Mouse (Mus musculus): ENCODE data around the gene Usp19. TPM values are rescaled to one million over a fixed set of nuclear protein-coding genes. Genes with fewer than 3 reads are reported as not detected.

Gene Usp19
- 100 to 1,000 TPM; 166 to 495 (median 318) TPM for total RNA-seq (2018; cell fraction: chromatin; rRNA removed)
- 10 to 100 TPM; 43.6 to 81.6 (median 58.9) TPM for total RNA-seq (2018; cell fraction: cytosol; rRNA removed)
- total RNA-seq (2018; cell fraction: nucleus; rRNA removed): 100 to 1,000 TPM; 113 to 227 (median 153) TPM
- 33.8 to 68.8 TPM (median 46.3 TPM) in 3 replicates for polyA plus RNA-seq (2018)

DNA sequence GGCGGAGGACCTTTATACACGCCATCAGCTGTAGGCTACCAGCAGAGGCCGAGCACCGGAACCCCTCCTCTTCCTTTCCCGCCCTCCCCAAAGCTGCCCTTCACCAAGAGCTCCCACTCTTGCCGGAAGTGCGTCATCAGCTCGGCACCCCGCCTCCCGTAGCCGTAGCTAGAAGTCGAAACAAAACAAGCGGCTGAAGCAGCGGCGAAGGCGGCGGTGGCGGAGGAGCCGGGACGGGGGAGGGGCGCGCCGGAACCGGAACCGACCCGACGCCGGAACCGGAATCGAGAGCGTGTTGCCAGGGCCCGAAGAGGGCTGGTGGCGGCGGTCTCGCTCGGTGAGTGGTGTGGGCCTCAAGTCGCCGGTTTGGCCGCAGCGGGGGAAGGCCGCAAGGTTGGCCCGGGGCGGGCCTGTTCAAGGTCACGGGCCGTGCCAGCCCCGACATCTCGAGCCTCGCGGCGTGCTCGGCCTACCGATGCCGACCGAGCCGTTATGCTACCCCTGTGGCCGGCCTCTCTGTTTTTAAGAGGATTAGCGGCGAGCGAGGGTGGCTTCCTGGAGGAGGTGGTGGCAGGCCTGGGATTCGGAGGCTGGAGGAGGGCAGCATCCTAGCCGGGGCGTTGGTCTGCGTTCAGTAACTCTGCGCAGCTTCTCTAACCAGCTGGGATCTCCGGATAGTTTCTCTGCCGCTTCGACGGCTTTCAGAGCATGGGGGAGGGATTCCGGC is at the start of gene Usp19:
TSS of gene Usp19 (plus strand) at position 44 of the 727 bp plus-strand sequence.
- peak within 1 kb of the TSS; percentile 75 for H3K27ac ChIP-seq
- peaks cover 27% of the 10 kb centered on the region for H3K36me3 ChIP-seq (ENCODE audit: inconsistent target)
- WGBS (ENCODE audit: missing documents): under 1% methylated on average over 69 of the region's 69 CpGs
- peak within 1 kb of the TSS; percentile 95 for H3K4me3 ChIP-seq (ENCODE audit: inconsistent target)
- H3K79me2 ChIP-seq (ENCODE audit: inconsistent target): peaks cover 32% of the 10 kb centered on the region

DNA sequence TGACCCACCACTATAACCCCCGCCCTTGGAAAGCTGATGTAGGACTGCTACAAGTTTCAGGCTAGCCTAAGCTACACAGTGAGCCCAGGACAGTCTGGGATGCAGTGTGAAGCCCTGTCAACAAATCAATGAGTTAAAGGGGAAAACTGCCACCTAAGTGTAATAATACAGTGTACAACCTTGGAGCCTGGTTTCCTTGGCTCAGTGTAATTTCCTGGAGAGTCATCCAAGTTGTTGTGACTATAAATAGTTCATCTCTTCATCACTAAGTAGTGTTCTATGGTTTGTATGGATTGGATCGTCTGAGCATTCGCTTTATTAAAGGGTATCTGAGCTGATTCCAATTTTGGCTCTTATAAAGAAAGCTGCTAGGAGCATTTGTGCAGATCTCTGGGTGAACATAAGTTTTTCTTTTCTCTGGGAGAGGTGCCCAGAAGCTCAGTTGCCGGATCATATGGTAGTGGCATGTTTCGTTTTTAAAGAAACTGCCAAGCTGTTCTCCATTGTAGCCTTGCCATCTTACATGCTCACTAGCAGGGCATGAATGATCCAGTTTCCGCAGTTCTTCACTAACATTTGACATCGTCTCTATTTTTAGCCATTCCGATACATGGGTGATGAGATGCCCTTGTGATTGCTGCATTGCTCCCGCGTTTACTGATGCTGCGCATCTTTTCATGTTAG is 49.0 kb upstream of the Usp19 start:
- WGBS (ENCODE audit: missing documents): 94% methylated on average over 11 of the region's 11 CpGs
- H3K36me3 ChIP-seq (ENCODE audit: inconsistent target): no peaks in the 10 kb centered on the region
- H3K4me3 ChIP-seq (ENCODE audit: inconsistent target): no peak overlapping the region
- H3K79me2 ChIP-seq (ENCODE audit: inconsistent target): no peaks in the 10 kb centered on the region
- no peak overlapping the region for H3K27ac ChIP-seq

DNA sequence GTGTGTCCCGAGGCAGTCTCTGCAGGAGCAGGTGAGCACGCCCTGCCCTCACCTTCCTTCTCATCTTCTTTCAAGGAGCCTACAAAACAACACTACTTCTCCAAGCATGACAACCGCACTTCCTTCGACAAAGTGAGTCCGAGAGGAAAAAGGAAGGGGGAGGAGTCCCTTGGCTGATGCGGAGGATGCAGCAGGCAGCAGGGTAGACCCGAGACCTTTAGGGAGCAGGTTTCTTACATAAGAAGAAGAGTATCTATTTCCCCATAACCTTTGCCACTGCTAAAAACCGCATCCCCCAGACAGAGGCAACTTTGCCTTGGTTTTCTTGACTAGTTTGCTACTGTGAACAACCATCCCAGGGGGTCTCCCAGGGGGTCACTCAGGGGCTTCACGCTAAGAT is 45.3 kb upstream of the Usp19 start:
- 27% methylated on average over 9 of the region's 9 CpGs for WGBS (ENCODE audit: missing documents)
- H3K4me3 ChIP-seq (ENCODE audit: inconsistent target): no peak overlapping the region
- no peak overlapping the region for H3K27ac ChIP-seq
- no peaks in the 10 kb centered on the region for H3K79me2 ChIP-seq (ENCODE audit: inconsistent target)
- H3K36me3 ChIP-seq (ENCODE audit: inconsistent target): no peaks in the 10 kb centered on the region

DNA sequence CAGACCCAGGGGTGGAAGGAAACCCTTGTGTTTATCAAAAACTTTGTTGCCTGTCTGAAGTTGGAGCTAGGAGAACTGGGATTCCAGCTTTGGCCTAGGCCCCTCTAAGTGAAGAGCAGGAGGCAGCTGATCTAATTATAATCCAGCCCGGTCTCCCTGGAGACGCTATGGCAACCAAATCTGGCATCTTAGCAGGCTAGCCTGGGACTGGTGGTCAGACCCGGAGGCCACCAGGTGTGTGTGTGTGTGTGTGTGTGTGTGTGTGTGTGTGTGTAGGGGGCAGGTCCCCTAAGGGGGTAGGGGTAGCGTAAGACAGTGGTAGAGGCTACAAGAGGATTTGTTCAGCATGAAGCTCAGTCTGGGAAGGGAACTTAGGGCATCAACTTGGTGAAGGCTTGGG is 40.5 kb upstream of the Usp19 start:
- H3K36me3 ChIP-seq (ENCODE audit: inconsistent target): no peaks in the 10 kb centered on the region
- 76% methylated on average over 4 of the region's 4 CpGs for WGBS (ENCODE audit: missing documents)
- no peak overlapping the region for H3K27ac ChIP-seq
- H3K79me2 ChIP-seq (ENCODE audit: inconsistent target): no peaks in the 10 kb centered on the region
- H3K4me3 ChIP-seq (ENCODE audit: inconsistent target): no peak overlapping the region

DNA sequence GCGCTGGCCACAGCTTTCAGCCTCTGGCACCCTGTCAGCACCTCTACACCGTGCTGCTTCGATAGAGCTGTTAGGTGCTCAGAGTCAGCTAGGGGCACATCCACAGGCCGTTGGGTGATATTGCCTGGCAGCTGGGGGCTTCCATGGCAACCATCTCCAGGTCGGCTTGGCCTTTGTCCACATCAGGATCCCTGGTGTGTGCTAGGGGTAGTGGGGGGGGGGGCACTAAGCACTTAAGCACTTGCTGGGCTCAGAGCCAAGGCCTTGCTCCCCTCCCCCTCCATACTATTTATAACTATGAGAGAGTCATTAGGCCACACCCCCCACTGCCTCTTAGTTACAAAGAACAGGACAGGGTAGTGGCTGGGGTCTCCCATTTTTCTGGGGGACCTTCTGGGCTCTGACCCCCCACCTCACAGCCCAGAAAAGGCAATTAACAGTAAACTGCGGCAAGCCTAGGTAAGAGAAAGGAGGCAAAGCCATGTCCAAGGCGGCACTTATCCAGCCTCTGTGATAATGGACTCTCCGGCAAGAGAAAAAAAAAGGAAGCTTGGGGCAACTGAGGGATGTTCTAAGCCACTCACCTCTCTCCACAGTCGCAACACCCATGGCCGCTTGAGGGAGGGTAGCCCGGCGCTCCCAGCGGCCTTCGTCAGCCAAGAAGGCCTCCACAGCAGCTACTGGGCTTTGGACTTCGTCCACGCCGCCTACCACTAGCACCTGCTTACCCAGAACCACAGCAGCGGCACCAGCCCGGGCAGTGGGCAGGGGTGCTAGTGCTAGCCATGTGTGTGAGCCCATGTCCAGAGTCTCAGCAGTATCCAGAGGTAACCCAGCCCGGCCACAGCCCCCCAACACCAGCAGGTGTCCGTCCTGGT is 39.9 kb upstream of the Usp19 start:
- Histone ChIP-seq H3K4me3 (ENCODE audit: inconsistent target) (no peak overlapping the region), H3K79me2 (ENCODE audit: inconsistent target) (no peaks in the 10 kb centered on the region), H3K27ac (no peak overlapping the region), H3K36me3 (ENCODE audit: inconsistent target) (no peaks in the 10 kb centered on the region)
- 66% methylated on average over 21 of the region's 21 CpGs for WGBS (ENCODE audit: missing documents)

DNA sequence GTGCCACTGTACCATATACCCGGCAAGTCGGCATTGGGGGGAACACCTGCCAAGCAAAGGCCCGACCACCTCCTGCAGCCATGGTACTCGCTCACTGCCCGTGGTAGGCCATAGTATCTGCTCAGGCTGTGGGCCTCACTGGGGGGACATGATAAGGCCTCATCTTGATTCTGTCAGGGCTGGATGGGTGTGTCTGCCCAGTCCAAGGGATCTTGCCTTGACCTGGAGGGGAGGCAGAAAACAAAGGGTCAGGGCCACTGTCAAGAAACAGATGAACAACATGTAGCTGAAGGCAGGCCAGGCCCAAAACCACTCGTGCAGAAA is 39.3 kb upstream of the Usp19 start:
- Histone ChIP-seq H3K4me3 (ENCODE audit: inconsistent target) (no peak overlapping the region), H3K36me3 (ENCODE audit: inconsistent target) (no peaks in the 10 kb centered on the region), H3K79me2 (ENCODE audit: inconsistent target) (no peaks in the 10 kb centered on the region), H3K27ac (no peak overlapping the region)
- 96% methylated on average over 6 of the region's 6 CpGs for WGBS (ENCODE audit: missing documents)

DNA sequence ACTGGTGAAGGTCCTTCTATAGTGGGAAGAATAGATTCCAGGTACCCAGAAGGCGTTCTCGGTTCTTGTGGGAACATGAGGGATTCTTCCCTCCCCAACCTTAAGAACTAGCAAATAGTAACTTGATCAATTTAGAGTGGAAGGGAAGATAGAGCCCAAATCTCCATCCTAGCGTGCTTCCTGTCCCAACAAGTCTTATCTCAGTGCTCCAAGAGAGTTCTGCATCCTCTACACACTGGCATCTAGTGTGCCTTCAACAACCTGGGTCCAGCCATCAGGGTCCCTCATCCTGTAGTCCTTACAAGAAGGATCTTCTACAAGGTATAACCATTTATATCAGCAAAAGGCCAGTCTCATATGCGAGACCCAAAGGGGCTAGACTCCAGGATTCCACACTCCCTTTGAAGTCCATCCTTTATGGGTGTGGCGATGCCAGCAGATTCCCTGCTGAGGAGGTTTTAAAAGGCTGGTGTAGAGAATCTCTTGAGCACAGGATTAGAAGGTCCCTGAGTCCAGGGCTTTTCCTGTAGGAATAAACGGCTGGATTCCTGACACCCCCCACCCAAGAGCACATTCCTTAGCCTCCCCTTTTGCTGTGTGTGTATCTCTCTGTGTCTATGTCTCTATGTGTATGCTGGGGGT is 38.8 kb upstream of the Usp19 start:
- no peaks in the 10 kb centered on the region for H3K79me2 ChIP-seq (ENCODE audit: inconsistent target)
- H3K36me3 ChIP-seq (ENCODE audit: inconsistent target): no peaks in the 10 kb centered on the region
- H3K27ac ChIP-seq: no peak overlapping the region
- 93% methylated on average over 5 of the region's 6 CpGs for WGBS (ENCODE audit: missing documents)
- H3K4me3 ChIP-seq (ENCODE audit: inconsistent target): no peak overlapping the region

DNA sequence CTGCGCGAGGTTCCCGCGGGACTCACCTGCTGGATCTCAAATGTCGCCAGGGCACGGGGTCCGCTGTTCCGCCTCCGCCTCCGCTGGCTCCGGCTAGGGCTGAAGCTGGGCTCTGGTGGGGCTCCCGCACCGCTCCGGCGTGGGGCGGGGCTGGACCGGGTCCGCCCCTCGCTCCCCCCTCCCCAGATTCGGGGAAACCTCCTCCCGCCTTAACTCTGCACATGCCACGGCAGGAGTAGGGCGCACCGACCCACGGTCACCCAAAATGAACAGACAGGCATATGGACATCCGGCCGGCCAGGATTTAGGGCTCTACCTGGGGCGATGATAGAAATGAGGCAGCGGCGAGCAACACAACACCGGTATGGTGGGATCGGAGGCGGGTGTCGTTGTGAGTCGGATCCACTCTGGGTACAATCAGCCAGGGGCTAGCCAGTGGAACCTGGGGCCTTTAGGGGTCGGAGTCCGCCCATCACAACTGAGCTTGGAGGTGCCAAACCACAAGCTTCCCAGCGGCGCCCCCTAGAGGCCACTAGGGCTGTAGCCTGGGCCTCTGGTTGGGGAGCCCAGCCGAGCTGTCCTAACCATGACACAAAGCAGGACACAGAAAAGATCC is 38.0 kb upstream of the Usp19 start:
- Histone ChIP-seq H3K4me3 (ENCODE audit: inconsistent target) (peak overlapping the region; percentile 23; the same call in 1 of the 2 replicates), H3K79me2 (ENCODE audit: inconsistent target) (no peaks in the 10 kb centered on the region), H3K36me3 (ENCODE audit: inconsistent target) (no peaks in the 10 kb centered on the region), H3K27ac (no peak overlapping the region)
- 3% methylated on average over 40 of the region's 40 CpGs for WGBS (ENCODE audit: missing documents)

DNA sequence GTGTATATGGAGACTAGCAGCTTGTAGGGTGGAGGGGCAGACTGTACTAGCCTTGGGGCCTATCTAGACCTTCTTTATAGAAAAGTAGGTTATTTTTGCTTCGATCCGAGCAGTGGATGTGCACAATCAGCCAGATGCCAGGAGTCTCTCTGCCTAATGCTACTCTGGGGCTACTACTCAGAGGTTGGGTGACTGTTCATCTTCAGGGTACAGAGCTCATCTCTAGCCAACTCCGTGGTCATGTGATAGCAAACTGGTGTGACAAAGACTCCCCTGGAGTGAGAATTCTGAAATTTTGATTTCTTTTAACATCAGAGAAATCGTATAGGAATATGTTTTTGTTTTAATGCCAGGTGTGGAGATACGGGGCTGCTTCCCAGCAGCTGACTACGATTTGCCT is 37.5 kb upstream of the Usp19 start:
- WGBS (ENCODE audit: missing documents): 64% methylated on average over 6 of the region's 6 CpGs
- no peak overlapping the region; the same call in 1 of the 2 replicates for H3K4me3 ChIP-seq (ENCODE audit: inconsistent target)
- no peaks in the 10 kb centered on the region for H3K36me3 ChIP-seq (ENCODE audit: inconsistent target)
- H3K27ac ChIP-seq: no peak overlapping the region
- H3K79me2 ChIP-seq (ENCODE audit: inconsistent target): no peaks in the 10 kb centered on the region

DNA sequence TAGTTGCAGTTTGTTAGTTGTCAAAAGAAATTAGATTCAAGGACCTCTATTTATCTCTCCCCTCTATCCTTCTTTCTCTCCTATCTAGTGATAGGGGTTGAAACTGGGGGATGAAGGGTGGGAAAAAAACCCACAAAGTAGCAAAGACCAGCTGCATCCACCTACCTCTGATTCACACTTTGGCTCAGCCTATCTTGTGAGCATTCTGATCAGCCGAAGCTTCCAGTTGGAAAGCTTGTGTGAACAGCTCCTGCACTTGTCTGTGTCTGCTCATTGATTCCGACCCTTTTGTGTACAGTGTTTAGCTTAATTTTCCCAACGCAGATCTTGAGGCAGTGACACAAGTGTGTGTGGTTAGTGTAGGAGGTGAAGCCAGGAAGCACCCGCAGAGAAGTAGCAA is 36.9 kb upstream of the Usp19 start:
- WGBS (ENCODE audit: missing documents): 45% methylated on average over 4 of the region's 4 CpGs
- no peaks in the 10 kb centered on the region for H3K79me2 ChIP-seq (ENCODE audit: inconsistent target)
- no peak overlapping the region for H3K27ac ChIP-seq
- H3K4me3 ChIP-seq (ENCODE audit: inconsistent target): no peak overlapping the region
- H3K36me3 ChIP-seq (ENCODE audit: inconsistent target): no peaks in the 10 kb centered on the region

DNA sequence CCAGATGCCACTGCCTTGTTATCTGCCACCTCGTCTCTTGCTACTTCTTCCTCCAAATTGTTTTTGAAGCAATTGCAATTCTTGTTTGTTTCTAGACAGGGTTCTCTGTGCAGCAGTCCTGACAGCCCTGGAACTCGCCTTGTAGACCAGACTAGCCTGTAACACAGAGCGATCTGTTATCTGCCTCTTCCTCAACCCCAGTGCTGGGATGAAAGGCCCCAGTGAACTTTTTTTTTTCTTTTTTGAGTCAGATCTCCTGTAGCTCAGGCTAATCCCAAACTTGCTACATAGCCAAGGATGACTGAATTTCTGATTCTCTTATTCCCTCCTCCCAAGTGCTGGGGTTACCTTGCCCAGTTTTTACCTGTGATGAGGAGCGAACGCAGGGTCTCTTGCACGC is 36.0 kb upstream of the Usp19 start:
- no peak overlapping the region for H3K27ac ChIP-seq
- H3K4me3 ChIP-seq (ENCODE audit: inconsistent target): no peak overlapping the region
- WGBS (ENCODE audit: missing documents): 95% methylated on average over 6 of the region's 6 CpGs
- H3K36me3 ChIP-seq (ENCODE audit: inconsistent target): no peaks in the 10 kb centered on the region
- no peaks in the 10 kb centered on the region for H3K79me2 ChIP-seq (ENCODE audit: inconsistent target)

DNA sequence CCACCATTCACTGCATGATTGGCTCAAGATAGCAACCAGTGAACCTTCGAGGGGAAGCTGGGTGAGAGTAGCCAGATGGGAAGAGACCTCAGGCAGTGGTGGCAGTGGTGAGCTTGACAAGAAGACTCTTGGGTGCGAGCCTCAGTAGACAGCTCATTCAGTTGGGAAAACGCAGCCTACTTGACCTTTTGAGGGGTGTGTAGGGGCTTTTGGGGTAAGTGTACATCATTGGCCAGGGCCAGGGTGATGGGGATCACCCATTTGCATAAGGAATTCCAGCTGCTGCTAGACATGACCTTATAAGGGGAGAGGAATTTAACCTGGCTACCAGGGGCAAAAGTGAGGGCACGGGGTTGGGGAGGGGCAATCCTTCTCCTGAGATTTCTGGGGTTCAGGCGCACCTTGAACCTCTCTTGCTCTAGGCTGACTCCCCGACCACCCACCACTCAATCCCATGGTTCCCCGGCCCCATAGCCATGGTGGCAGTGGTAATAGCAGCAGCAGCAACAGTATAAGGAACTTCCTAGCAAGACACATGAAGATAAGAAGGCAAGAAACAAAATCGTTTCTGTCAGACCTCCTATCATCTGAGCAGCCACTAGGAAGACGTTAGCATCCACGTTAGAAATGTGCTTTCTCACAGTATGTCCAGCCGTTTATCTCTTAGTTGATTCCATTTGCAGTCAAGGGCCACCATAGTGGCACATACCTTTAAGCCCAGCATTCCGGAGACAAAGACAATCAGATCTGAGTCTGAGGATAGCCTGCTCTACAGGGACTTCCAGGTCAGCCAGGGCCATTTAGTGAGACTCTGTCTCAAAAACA is 34.4 kb upstream of the Usp19 start:
- Histone ChIP-seq H3K36me3 (ENCODE audit: inconsistent target) (no peaks in the 10 kb centered on the region), H3K27ac (no peak overlapping the region), H3K4me3 (ENCODE audit: inconsistent target) (no peak overlapping the region), H3K79me2 (ENCODE audit: inconsistent target) (peaks cover 5% of the 10 kb centered on the region)
- WGBS (ENCODE audit: missing documents): 84% methylated on average over 12 of the region's 12 CpGs

DNA sequence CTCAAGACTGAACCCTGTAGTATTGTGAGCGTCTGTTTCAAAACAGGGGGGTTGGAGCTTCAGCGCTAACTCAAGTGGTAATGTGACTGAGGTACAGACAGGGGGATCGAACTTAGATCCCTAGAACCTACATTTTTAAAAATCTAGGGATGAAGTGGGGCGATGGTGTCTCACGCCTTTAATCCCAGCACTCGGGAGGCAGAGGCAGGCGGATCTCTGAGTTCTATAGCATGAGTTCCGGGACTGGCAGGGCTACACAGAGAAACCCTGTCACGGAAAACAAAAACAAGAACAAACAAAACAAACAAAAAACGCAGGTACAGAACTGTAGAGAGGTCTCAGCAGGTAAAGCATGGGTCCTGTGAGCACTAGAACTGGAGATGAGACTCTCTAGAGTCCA is 33.4 kb upstream of the Usp19 start:
- WGBS (ENCODE audit: missing documents): 95% methylated on average over 10 of the region's 10 CpGs
- Histone ChIP-seq H3K27ac (no peak overlapping the region), H3K4me3 (ENCODE audit: inconsistent target) (no peak overlapping the region), H3K79me2 (ENCODE audit: inconsistent target) (peaks cover 15% of the 10 kb centered on the region), H3K36me3 (ENCODE audit: inconsistent target) (no peaks in the 10 kb centered on the region)

Data from macrophage (primary cell).